Mouse (Mus musculus) olfactory bulb, adult 2 months (tissue): Measurements from ENCODE around the gene Rnf208. TPM values are rescaled to one million over a fixed set of nuclear protein-coding genes. Genes with fewer than 3 reads are reported as not detected.

Experiments
- H3K27ac ChIP-seq: fragments of 200-500 bp; 2 replicates; pipeline ENCODE4 v1.5.1; 2012; ENCODE audit warnings: low read depth, low read length; ENCODE audit not compliant: insufficient read depth
- H3K4me1 ChIP-seq: fragments of 200-500 bp; 2 replicates; pipeline ENCODE4 v1.6.1; 2012; ENCODE audit warnings: low read length; ENCODE audit not compliant: control insufficient read depth, insufficient read depth
- H3K4me3 ChIP-seq: fragments of 200-500 bp; 2 replicates; pipeline ENCODE4 v1.5.1; 2012; ENCODE audit warnings: mild to moderate bottlenecking, low read depth, low read length, moderate library complexity; ENCODE audit not compliant: insufficient read depth
- CTCF ChIP-seq: fragments of 200-500 bp; IDR thresholded peaks from 2 replicates; pipeline ENCODE4 v1.5.1; 2012; ENCODE audit warnings: low read depth, mild to moderate bottlenecking, low read length, moderate library complexity; ENCODE audit not compliant: insufficient read depth
- POLR2A ChIP-seq: fragments of 200-500 bp; IDR thresholded peaks from 2 replicates; pipeline ENCODE4 v1.6.1; 2012; ENCODE audit warnings: mild to moderate bottlenecking, low read depth, low read length, moderate library complexity; ENCODE audit not compliant: insufficient read depth
- WGBS: fragments of 180-500 bp; shearing (Covaris S2); methylation state at CpG from one replicate; pipeline ENCODE4 v1.1.7; 2018; 5-methylcytosine and 5-hydroxymethylcytosine counted together
- polyA plus RNA-seq: library from polyadenylated mRNA; stranded (reverse); fragments of >200 nt; gene quantifications from 2 replicates; pipeline ENCODE4 v1.2.4, GENCODE M21; 2012; ENCODE audit warnings: low replicate concordance; ENCODE audit not compliant: missing spikeins, insufficient read depth, insufficient read length

Gene Rnf208
- polyA plus RNA-seq, 1 experiment = not detected

GRCm38 (mm10) chr2:25291184-25292053 lies 49.4 kb downstream of the Rnf208 start:
- TF ChIP-seq POLR2A (no peak), CTCF (no peak; the same call in 1 of the 2 replicates)
- Histone ChIP-seq H3K4me3 (no peak overlapping the region), H3K27ac (peak overlapping the region; percentile 34; the same call in 1 of the 2 replicates), H3K4me1 (peaks cover 83% of the 10 kb centered on the region)
- 17% methylated on average over 32 of the region's 32 CpGs for WGBS

DNA sequence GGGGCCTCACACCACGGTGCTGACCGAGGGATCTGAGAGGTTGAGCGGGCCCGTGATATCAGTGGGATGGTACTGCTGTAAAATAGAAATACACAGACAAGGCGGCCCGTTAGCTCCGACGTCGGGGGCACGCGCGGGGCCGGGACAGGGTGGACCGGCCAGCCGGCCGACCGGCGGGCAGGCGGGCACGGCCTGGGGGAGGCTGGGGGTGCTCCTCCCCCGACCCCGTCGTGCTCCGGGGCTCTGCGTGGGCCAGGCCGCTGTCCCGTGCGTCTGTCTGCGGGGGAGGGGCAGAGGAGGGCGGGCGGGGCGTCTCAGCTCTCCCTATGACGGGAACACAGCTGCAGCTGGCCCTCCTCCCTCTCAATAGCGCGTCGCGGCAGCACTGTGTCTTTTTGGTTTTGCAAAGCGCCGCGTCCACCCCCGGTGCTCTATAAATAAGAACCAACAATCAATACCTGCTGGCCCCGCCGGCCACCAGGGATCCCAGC lies 50.0 kb downstream of the Rnf208 start:
- H3K4me3 ChIP-seq = peak overlapping the region; percentile 7; the same call in 1 of the 2 replicates
- peaks cover 81% of the 10 kb centered on the region for H3K4me1 ChIP-seq
- TF ChIP-seq CTCF = no peak
- TF ChIP-seq POLR2A = no peak
- 5% methylated on average over 40 of the region's 43 CpGs for WGBS
- peak overlapping the region; percentile 34; the same call in 1 of the 2 replicates for H3K27ac ChIP-seq

- TF ChIP-seq CTCF (peak; percentile 78), POLR2A (0 out of 2 replicates have a peak, but pooled peaks have one; percentile 13)
- Histone ChIP-seq H3K27ac (peak overlapping the region; percentile 6; the same call in 1 of the 2 replicates), H3K4me1 (peaks cover 81% of the 10 kb centered on the region), H3K4me3 (0 out of 2 replicates have a peak overlapping the region, but pooled peaks have one; percentile 7)
- 0% methylated on average over 1 of the region's 1 CpGs for WGBS
Measured at GRCm38 (mm10) chr2:25292856-25293255, 50.8 kb downstream of the Rnf208 start.

- peaks cover 75% of the 10 kb centered on the region for H3K4me1 ChIP-seq
- TF ChIP-seq POLR2A = no peak
- no peak for TF ChIP-seq CTCF
- H3K4me3 ChIP-seq = no peak overlapping the region
- 67% methylated on average over 9 of the region's 9 CpGs for WGBS
- no peak overlapping the region for H3K27ac ChIP-seq
Measured at GRCm38 (mm10) chr2:25293706-25294105, 51.7 kb downstream of the Rnf208 start.

Other genes starting within 250 kb of the Rnf208 start
- gene Nsmf, start 187.9 kb upstream of the Rnf208 start, polyA plus RNA-seq = not detected in 2 replicates
- gene Entpd8, start 162.0 kb upstream of the Rnf208 start, polyA plus RNA-seq = not detected in 2 replicates
- not detected in 2 replicates for gene Noxa1, start 147.1 kb upstream of the Rnf208 start, polyA plus RNA-seq
- not detected in 2 replicates for gene Nrarp, start 61.5 kb upstream of the Rnf208 start, polyA plus RNA-seq
- not detected in 2 replicates for gene Tor4a, start 45.4 kb upstream of the Rnf208 start, polyA plus RNA-seq
- gene Nelfb, start 30.8 kb upstream of the Rnf208 start, polyA plus RNA-seq = not detected in 2 replicates
- gene Stpg3, start 27.6 kb upstream of the Rnf208 start, polyA plus RNA-seq = not detected in 2 replicates
- gene Fam166a, start 23.5 kb upstream of the Rnf208 start, polyA plus RNA-seq = not detected in 2 replicates
- gene Tubb4b, start 17.6 kb upstream of the Rnf208 start, polyA plus RNA-seq = 193 TPM in 1 of 2 replicates, not detected in the other
- not detected in 2 replicates for gene Slc34a3, start 7.9 kb upstream of the Rnf208 start, polyA plus RNA-seq
- gene Rnf224, start 5.5 kb upstream of the Rnf208 start, polyA plus RNA-seq = not detected in 2 replicates
- gene Cysrt1, start 197 bp downstream of the Rnf208 start, polyA plus RNA-seq = not detected in 2 replicates
- not detected in 2 replicates for gene AL732309.1, start 4.6 kb downstream of the Rnf208 start, polyA plus RNA-seq
- gene Tmem203, start 13.2 kb downstream of the Rnf208 start, polyA plus RNA-seq = not detected in 2 replicates
- not detected in 2 replicates for gene Tprn, start 20.4 kb downstream of the Rnf208 start, polyA plus RNA-seq
- gene Ssna1, start 30.2 kb downstream of the Rnf208 start, polyA plus RNA-seq = not detected in 2 replicates
- gene Anapc2, start 30.2 kb downstream of the Rnf208 start, polyA plus RNA-seq = not detected in 2 replicates
- gene Tmem210, start 45.9 kb downstream of the Rnf208 start, polyA plus RNA-seq = not detected in 2 replicates
- gene Lrrc26, start 47.7 kb downstream of the Rnf208 start, polyA plus RNA-seq = not detected in 2 replicates
- 199 and 286 TPM in 2 replicates for gene Grin1, start 76.9 kb downstream of the Rnf208 start, polyA plus RNA-seq
- gene Man1b1, start 90.1 kb downstream of the Rnf208 start, polyA plus RNA-seq = not detected in 2 replicates
- not detected in 2 replicates for gene Dpp7, start 114.1 kb downstream of the Rnf208 start, polyA plus RNA-seq
- gene Uap1l1, start 123.4 kb downstream of the Rnf208 start, polyA plus RNA-seq = not detected in 2 replicates
- gene Sapcd2, start 130.1 kb downstream of the Rnf208 start, polyA plus RNA-seq = not detected in 2 replicates
- gene Entpd2, start 153.6 kb downstream of the Rnf208 start, polyA plus RNA-seq = not detected in 2 replicates
- not detected in 2 replicates for gene Npdc1, start 157.1 kb downstream of the Rnf208 start, polyA plus RNA-seq
- not detected in 2 replicates for gene Fut7, start 181.0 kb downstream of the Rnf208 start, polyA plus RNA-seq
- not detected in 2 replicates for gene Abca2, start 186.4 kb downstream of the Rnf208 start, polyA plus RNA-seq
- not detected in 2 replicates for gene Clic3, start 214.6 kb downstream of the Rnf208 start, polyA plus RNA-seq
- gene Paxx, start 218.8 kb downstream of the Rnf208 start, polyA plus RNA-seq = not detected in 2 replicates
- gene Ptgds, start 227.8 kb downstream of the Rnf208 start, polyA plus RNA-seq = 758 and 1,988 TPM in 2 replicates